Mouse (Mus musculus) liver, embryonic 15.5 days (tissue): ENCODE measurements around the gene Rnd1. TPM values are rescaled to one million over a fixed set of nuclear protein-coding genes. Genes with fewer than 3 reads are reported as not detected.

Experiments used
- ATAC-seq: fragments of 200-750 bp; cut with Nextera tagmentation; 2 replicates; pipeline ENCODE4 v1.8.0; 2017; ENCODE audit warnings: moderate number of reproducible peaks, mild to moderate bottlenecking, moderate library complexity; ENCODE audit not compliant: insufficient read depth
- H3K27ac ChIP-seq: fragments of 300-500 bp; sonication (generic); replicated peaks from 2 replicates; pipeline ENCODE4 v1.5.1; 2015; ENCODE audit warnings: mild to moderate bottlenecking, inconsistent platforms
- H3K27me3 ChIP-seq: fragments of 300-500 bp; sonication (generic); 2 replicates; pipeline ENCODE4 v1.6.1; 2015; ENCODE audit warnings: mild to moderate bottlenecking, inconsistent platforms
- H3K36me3 ChIP-seq: fragments of 300-500 bp; sonication (generic); replicated peaks from 2 replicates; pipeline ENCODE4 v1.6.1; 2015; ENCODE audit warnings: moderate library complexity, mild to moderate bottlenecking, inconsistent platforms
- H3K4me1 ChIP-seq: fragments of 300-500 bp; sonication (generic); replicated peaks from 2 replicates; pipeline ENCODE4 v1.6.1; 2015; ENCODE audit warnings: inconsistent platforms
- H3K4me2 ChIP-seq: fragments of 300-500 bp; sonication (generic); 2 replicates; pipeline ENCODE4 v1.6.1; 2015; ENCODE audit warnings: moderate library complexity, mild to moderate bottlenecking, inconsistent platforms
- H3K4me3 ChIP-seq: fragments of 300-500 bp; sonication (generic); replicated peaks from 2 replicates; pipeline ENCODE4 v1.5.1; 2015; ENCODE audit warnings: mild to moderate bottlenecking, inconsistent platforms
- H3K9ac ChIP-seq: fragments of 300-500 bp; sonication (generic); 2 replicates; pipeline ENCODE4 v1.6.1; 2015; ENCODE audit warnings: moderate library complexity, mild to moderate bottlenecking, inconsistent platforms
- H3K9me3 ChIP-seq: fragments of 300-500 bp; sonication (generic); replicated peaks from 2 replicates; pipeline ENCODE4 v1.6.1; 2016; ENCODE audit warnings: inconsistent platforms
- WGBS: fragments of 180-500 bp; shearing (Covaris S2); methylation state at CpG from one replicate; pipeline ENCODE4 v1.1.7; 2015; ENCODE audit warnings: mixed read lengths; ENCODE audit not compliant: insufficient replicate concordance; 5-methylcytosine and 5-hydroxymethylcytosine counted together
- polyA plus RNA-seq: library from polyadenylated mRNA; unstranded; fragments of >200 nt; fragmentation: Nextera tagmentation; extraction: Ambion mirVana; gene quantifications from 2 replicates; pipeline ENCODE4 v1.2.1, GENCODE M21; 2015

Gene Rnd1
- polyA plus RNA-seq, 1 experiment from 2014 or later: 0.89 TPM

DNA sequence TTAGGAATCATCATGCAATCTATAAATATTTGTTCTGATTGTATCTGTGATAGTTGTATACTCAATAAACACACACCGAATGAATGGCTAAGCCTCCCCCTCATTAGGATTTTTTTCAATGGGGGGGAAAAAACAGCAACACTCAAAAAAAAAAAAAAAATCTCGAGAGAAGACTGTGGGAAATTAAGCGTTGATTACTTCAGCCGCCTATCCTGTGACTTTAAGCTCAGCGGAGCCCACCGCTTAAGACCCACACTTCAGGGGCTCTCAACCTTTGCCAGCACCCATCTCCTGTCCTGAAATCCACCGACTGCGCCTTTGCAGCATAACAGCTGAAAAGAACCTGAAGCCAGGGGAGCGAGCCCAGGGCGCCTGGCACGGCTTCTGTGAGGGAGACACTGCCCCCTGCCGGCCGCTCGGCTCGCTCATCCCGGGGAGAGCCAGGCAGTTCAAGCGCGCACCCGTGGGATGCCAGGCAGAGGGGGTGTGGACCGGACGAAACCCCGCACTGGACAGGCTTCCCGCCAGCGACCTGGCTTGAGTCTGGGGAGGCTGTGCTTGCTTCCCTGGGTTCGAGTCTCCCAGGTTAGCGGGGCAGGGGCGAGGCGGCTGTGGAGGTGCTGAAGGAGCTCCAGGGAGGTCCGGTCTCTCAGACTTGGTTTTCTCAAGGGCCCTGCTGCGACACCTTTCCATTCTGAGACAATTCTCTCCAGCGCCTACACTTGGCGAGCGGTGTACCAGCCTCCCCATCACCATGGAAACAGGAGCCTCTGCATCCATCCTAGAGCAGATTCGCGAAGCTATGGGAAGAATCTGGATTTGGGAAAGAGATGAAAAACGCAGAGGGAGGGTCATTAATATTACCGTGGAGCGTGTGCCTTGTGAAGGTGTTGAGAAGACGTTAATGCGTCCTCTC lies 22.2 kb upstream of the Rnd1 start:
- H3K27me3 ChIP-seq: peaks cover 59% of the 10 kb centered on the region

DNA sequence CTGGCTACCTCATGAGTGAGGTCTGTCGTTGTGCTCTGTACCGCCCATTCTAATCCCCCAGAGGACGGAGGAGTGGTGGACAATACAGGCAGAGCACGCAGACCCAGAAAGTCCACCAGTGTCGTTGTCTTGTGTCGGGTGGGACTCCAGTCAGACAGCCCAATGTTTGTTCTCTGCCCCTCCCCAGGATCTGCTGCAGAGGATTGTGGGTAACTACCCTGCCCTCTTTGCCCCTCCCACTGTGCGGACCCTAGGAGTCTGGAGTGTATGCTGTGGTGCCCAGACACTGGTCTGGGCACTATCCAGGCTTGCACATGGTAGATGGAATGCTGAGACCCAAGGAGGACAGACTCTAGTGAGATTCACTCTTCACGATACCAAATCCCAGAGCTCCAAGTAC lies 19.0 kb upstream of the Rnd1 start:
- Histone ChIP-seq H3K4me3 (no peak overlapping the region), H3K9me3 (no peaks in the 10 kb centered on the region), H3K27me3 (peaks cover 41% of the 10 kb centered on the region), H3K4me1 (peaks cover 16% of the 10 kb centered on the region), H3K9ac (no peak overlapping the region), H3K4me2 (no peak overlapping the region), H3K27ac (no peak overlapping the region), H3K36me3 (no peaks in the 10 kb centered on the region)
- WGBS: 51% methylated on average over 8 of the region's 8 CpGs
- no peak for ATAC-seq

More for the DNA sequence above, 22.2 kb upstream of the Rnd1 start:
- 5% methylated on average over 40 of the region's 40 CpGs for WGBS
- peak; percentile 40; the same call in 1 of the 2 replicates for ATAC-seq
- Histone ChIP-seq H3K4me3 (no peak overlapping the region), H3K4me2 (peak overlapping the region; percentile 47), H3K36me3 (no peaks in the 10 kb centered on the region), H3K9ac (no peak overlapping the region), H3K4me1 (peaks cover 6% of the 10 kb centered on the region), H3K27ac (no peak overlapping the region), H3K9me3 (no peaks in the 10 kb centered on the region)

DNA sequence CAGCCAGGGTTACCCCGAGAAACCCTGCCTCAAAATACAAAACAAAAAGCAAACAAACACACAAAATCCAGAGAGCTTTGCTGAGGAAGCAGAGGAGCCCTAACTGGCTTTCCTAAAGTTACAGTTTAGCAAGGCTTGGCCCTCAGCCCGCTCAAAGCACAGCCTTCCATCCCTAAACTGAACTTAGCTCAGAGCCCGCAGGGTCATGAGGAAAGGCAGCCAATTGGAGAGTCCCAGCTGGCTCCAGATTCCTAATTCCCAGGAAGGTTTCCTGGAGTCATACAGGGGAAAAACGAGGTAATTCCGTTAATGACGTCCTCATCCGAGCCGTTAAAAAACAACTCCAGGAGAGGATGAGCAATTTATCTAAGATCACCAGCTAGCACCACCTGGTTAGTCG lies 18.5 kb upstream of the Rnd1 start:
- no peak overlapping the region for H3K27ac ChIP-seq

DNA sequence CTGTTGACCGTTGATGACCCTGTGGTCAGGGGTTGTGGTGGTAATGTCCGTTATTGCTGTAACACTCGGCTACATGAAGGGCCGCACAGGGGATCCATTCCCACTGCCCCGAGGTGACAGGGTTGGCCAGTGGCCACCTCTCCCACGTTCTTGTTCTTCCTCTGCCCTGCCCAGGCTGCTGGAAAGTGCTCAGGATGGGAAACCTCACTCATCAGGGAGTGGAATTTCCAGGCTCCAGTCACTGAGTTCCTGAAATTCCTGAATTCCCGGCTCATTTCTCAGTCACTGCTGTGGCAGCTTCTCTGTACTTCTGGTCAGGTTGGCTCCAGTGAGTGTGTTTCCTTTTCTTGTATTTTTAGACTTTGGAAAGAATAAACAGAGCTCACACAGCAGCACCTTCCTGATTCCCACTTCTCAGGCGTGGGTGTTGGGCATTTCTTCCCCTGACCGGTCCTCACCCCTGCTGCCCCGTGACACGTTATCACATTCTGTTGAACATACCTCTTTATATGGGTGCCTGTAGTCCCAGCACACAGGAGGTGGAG lies 15.0 kb upstream of the Rnd1 start:
- Histone ChIP-seq H3K9ac (no peak overlapping the region), H3K27me3 (peaks cover 19% of the 10 kb centered on the region), H3K4me3 (no peak overlapping the region), H3K4me2 (no peak overlapping the region), H3K4me1 (peaks cover 10% of the 10 kb centered on the region; the same call in 1 of the 2 replicates), H3K36me3 (no peaks in the 10 kb centered on the region), H3K9me3 (no peaks in the 10 kb centered on the region), H3K27ac (no peak overlapping the region)
- WGBS: 35% methylated on average over 11 of the region's 11 CpGs
- no peak for ATAC-seq

More for the DNA sequence above, 18.5 kb upstream of the Rnd1 start:
- Histone ChIP-seq H3K36me3 (no peaks in the 10 kb centered on the region), H3K9ac (no peak overlapping the region), H3K4me3 (no peak overlapping the region), H3K4me1 (peaks cover 16% of the 10 kb centered on the region), H3K9me3 (no peaks in the 10 kb centered on the region), H3K27me3 (peaks cover 36% of the 10 kb centered on the region), H3K4me2 (no peak overlapping the region)
- 38% methylated on average over 9 of the region's 9 CpGs for WGBS
- ATAC-seq: no peak

DNA sequence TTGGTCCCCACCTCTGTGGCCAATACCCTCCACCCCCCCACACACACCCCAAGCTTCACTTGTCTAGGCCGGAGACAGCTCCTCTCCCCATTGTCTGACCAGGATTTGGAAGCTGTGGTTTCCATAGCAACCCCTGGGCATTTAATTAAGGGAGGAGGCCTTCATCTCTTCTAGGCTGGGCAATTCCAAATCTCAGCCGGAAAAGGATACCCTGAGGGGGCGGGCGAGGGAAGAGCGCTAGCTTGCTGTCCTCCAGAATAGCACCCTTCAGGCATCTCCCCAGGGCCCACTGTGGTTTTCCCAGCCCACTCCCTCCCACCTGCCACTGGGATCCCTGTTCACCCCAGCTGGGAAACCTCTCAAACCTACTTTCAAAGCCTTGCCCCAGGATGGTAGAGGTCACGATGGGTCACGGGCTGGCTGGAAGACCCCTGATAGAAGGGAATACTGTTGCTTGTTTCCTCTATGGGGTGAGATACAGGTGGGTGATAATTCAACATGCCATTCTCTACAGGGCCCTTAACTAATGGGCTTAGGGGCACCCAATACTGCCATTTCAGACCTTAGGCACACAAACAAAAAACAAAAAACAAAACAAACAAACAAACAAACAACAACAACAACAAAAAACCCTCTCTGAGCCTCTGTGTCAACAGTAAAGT lies 14.4 kb upstream of the Rnd1 start:
- Histone ChIP-seq H3K27me3 (peaks cover 19% of the 10 kb centered on the region), H3K36me3 (no peaks in the 10 kb centered on the region)
- ATAC-seq: no peak

DNA sequence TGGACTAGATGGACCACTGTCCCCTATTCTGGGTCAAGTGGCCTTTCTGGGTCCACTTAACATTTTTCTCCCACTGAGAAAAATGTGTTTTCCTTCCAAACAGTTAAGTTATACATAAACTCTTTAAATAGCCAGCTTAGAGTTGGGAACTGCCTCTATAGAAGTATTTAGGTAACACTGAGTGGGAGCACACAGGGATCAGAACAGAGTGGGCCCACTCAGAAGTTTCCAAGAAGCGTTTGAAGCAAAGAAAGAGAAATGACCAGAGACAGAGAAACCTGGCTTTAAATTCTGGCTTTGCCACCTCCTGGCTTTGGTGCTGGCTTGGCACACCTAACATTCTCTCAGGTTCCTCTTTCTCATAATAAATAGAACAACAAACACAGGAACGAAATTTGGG lies 12.4 kb upstream of the Rnd1 start:
- H3K9ac ChIP-seq: no peak overlapping the region
- ATAC-seq: no peak
- peaks cover 19% of the 10 kb centered on the region for H3K27me3 ChIP-seq
- H3K27ac ChIP-seq: no peak overlapping the region
- no peak overlapping the region for H3K4me2 ChIP-seq
- H3K4me1 ChIP-seq: peaks cover 10% of the 10 kb centered on the region; the same call in 1 of the 2 replicates
- WGBS: 58% methylated on average over 2 of the region's 2 CpGs
- H3K9me3 ChIP-seq: no peaks in the 10 kb centered on the region
- no peak overlapping the region for H3K4me3 ChIP-seq
- H3K36me3 ChIP-seq: no peaks in the 10 kb centered on the region

More for the DNA sequence above, 14.4 kb upstream of the Rnd1 start:
- no peak overlapping the region for H3K27ac ChIP-seq
- peaks cover 10% of the 10 kb centered on the region; the same call in 1 of the 2 replicates for H3K4me1 ChIP-seq
- 77% methylated on average over 7 of the region's 7 CpGs for WGBS
- no peak overlapping the region for H3K4me3 ChIP-seq
- H3K9ac ChIP-seq: no peak overlapping the region
- H3K4me2 ChIP-seq: no peak overlapping the region
- no peaks in the 10 kb centered on the region for H3K9me3 ChIP-seq

DNA sequence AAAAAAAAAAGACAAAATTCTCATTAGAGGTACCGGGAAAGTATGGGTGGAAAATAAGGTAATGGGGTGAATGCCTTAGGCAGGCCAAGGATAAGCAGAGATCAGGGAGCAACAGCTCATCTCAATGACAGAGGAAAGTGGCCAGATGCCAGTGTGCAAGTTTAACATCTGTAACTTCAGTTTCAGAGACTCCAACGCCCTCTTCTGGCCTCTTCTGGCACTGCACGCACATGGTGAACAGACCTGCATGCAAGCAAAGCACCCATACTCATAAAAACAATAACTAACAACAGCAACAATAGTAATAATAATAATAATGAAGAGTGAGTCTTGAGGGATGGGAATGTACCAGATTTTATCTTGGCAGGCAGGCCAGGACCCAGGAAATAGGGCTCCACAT lies 8.7 kb upstream of the Rnd1 start:
- Histone ChIP-seq H3K4me2 (no peak overlapping the region), H3K4me1 (0 out of 2 replicates have a peak, but pooled peaks cover 2% of the 10 kb centered on the region), H3K27me3 (peaks cover 23% of the 10 kb centered on the region; the same call in 1 of the 2 replicates), H3K9me3 (no peaks in the 10 kb centered on the region), H3K9ac (no peak overlapping the region), H3K27ac (no peak overlapping the region), H3K4me3 (no peak overlapping the region), H3K36me3 (no peaks in the 10 kb centered on the region)
- WGBS: 64% methylated on average over 3 of the region's 3 CpGs
- no peak for ATAC-seq

DNA sequence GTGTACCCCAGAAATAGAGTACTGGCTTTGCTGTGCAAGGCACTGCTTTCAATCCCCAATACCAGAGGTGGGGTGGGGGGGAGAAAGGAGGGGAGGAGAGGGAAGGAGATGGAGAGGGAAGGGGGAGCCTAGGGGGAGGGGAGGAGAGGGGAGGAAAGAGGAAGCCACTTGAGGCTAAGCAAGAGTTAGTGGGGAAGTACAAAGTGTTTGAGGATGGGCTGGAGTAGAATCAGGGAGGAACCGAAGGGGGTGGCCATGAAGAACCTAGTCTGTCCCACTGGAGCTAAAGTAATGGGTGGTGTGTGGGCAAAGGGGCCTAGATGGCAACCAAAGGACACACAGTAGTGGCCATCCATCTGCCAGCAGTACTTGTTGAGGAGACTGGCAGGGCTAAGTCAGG lies 6.5 kb upstream of the Rnd1 start:
- Histone ChIP-seq H3K4me1 (0 out of 2 replicates have a peak, but pooled peaks cover 2% of the 10 kb centered on the region), H3K4me3 (no peak overlapping the region), H3K27me3 (peaks cover 31% of the 10 kb centered on the region), H3K36me3 (no peaks in the 10 kb centered on the region), H3K9ac (no peak overlapping the region), H3K27ac (peak overlapping the region; percentile 45; the same call in 1 of the 2 replicates), H3K4me2 (no peak overlapping the region), H3K9me3 (no peaks in the 10 kb centered on the region)
- WGBS: 23% methylated on average over 1 of the region's 1 CpGs
- no peak for ATAC-seq

DNA sequence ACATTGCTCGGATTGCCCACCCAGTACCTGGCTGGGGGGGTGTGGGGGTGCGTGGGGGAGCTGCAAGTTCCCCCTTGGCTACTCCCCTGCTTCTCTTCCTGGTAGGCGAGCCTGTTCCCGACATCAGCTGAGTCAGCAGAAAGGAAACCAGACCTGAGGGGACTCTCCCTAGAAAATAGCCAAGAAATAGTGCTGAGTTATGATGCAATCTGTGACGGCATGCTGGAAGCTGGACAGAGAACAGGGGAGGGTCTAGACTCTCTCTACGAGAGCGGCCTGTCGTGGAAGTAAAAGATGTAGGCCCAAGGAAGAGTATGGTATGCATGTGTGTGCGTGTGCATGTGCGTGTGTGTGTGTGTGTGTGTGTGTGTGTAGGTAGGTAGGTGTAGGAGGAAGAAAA lies 5.9 kb upstream of the Rnd1 start:
- 34% methylated on average over 10 of the region's 10 CpGs for WGBS
- H3K27ac ChIP-seq: no peak overlapping the region
- ATAC-seq: 0 out of 2 replicates have a peak, but pooled peaks have one; percentile 18
- H3K36me3 ChIP-seq: no peaks in the 10 kb centered on the region
- no peak overlapping the region for H3K9ac ChIP-seq
- no peak overlapping the region for H3K4me3 ChIP-seq
- H3K9me3 ChIP-seq: no peaks in the 10 kb centered on the region
- H3K4me2 ChIP-seq: no peak overlapping the region
- 0 out of 2 replicates have a peak, but pooled peaks cover 2% of the 10 kb centered on the region for H3K4me1 ChIP-seq
- H3K27me3 ChIP-seq: peaks cover 30% of the 10 kb centered on the region

DNA sequence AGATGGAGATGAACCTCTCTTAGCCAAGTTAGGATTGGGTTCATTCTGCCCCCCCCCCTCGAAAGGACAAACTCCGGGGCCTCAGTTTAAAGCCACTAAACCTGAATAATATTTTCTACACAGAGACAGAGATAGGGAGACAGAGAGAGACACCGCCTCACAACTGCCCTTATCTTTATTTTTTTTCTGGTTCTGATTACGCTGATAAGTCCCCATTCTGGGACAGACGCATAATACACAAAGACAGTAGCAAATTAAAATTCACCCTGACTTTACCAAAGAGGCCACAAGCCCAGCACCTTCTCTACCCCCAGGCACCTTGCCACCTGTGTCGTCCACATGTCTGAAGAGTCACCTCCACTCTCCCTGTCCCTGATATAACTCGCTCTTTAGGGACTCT lies 4.4 kb upstream of the Rnd1 start:
- H3K9ac ChIP-seq: no peak overlapping the region
- WGBS: 45% methylated on average over 7 of the region's 7 CpGs
- no peaks in the 10 kb centered on the region for H3K36me3 ChIP-seq
- peaks cover 46% of the 10 kb centered on the region for H3K27me3 ChIP-seq
- no peak for ATAC-seq
- H3K27ac ChIP-seq: no peak overlapping the region
- H3K9me3 ChIP-seq: no peaks in the 10 kb centered on the region
- H3K4me1 ChIP-seq: peaks cover 16% of the 10 kb centered on the region
- no peak overlapping the region for H3K4me2 ChIP-seq
- no peak overlapping the region for H3K4me3 ChIP-seq

DNA sequence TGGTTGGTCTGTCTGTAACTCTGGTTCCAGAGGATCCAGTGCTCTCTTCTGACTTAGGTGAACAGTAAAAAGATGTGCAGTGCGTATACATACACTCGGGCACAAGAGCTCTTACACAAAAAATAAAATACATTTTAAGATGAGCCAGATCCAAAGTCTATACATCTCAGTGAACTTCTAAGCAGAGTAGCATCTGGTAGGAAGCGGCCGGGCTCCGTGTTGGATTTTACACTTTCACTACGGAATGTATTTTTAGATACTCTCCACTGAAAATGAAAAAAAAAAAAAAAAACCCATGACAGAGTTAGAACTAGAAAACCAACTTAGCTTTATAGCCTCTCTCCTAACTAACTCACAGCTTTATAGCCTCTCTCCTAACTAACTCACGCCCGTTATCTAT lies 3.4 kb upstream of the Rnd1 start:
- Histone ChIP-seq H3K4me3 (no peak overlapping the region), H3K4me1 (peaks cover 18% of the 10 kb centered on the region), H3K9ac (no peak overlapping the region), H3K4me2 (no peak overlapping the region), H3K9me3 (no peaks in the 10 kb centered on the region), H3K27ac (no peak overlapping the region), H3K36me3 (no peaks in the 10 kb centered on the region), H3K27me3 (peaks cover 56% of the 10 kb centered on the region)
- ATAC-seq: no peak
- 76% methylated on average over 8 of the region's 8 CpGs for WGBS
